Mouse (Mus musculus) lung, adult 18-20 months (tissue): ENCODE results near the gene Rhbdd2.

Source experiments
- DNase-seq, 2 experiments: peaks; one replicate each; pipeline ENCODE4 v3.0.0; 2022; ENCODE audit warnings: mixed read lengths in 2 of 2

The Rhbdd2 gene

DNA sequence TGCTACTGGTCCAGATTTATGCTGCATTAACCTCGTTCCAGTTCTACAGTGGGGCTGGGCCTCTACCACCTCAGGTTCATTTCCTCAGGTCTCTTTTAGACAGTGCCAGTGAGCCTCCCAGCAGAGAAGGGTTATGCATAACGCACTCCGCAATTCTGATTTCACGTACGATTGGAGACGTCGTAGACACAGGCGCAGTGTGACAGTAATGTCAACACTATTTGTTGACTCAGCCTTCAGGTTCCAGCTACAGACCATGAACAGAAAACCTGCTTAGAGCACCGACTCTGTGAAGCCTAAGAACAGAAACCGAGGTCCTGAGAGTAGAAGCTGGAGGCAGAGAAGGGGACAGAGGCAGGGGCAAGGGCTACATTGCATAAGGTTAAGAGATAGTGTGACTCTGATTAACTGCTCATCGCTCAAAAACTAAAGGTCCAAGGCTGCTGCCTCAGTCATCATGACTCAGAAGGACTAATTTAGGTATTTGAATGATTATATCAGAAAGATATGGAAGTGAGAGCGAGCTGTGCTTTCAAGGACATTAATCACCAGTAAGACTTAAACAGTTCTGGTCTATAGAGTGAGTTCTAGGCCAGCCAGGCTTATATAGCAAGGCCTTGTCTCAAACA lies 50.6 kb downstream of the Rhbdd2 start:
- DNase-seq = no peak

GRCm38 (mm10) chr5:135690401-135690800 lies 58.0 kb downstream of the Rhbdd2 start:
- no peak for DNase-seq

- DNase-seq = no peak
These were observed 58.8 kb downstream of the Rhbdd2 start for GRCm38 (mm10) chr5:135691266-135691665.

DNA sequence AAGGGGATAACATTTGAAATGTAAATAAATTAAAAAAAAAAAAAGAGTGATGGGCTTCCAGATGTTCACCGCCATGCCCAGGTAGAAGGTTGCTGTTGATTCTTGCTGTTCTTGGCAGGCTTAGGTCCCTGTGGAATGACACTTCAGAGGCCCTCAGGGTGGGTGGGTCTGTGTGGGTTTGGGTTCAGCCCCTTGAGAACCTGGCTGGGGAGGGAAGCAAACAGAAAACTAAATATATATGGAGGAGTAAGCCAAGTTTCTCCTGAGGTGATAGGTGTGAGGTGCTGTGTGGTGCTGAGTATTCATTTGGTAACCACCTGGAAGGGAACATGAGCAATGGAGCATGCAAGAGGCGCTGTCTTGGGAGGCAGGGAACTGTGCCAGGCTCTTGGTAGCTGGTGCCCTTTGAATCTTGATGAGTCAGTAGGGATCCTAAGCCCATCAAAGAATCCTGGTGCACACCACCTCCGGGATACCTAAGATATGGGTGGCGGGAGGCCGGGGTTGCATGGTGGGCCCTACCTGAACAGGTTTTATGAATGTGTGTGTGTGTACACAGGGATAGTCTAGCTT lies 60.9 kb downstream of the Rhbdd2 start:
- DNase-seq = peak; percentile 85 to 90

DNA sequence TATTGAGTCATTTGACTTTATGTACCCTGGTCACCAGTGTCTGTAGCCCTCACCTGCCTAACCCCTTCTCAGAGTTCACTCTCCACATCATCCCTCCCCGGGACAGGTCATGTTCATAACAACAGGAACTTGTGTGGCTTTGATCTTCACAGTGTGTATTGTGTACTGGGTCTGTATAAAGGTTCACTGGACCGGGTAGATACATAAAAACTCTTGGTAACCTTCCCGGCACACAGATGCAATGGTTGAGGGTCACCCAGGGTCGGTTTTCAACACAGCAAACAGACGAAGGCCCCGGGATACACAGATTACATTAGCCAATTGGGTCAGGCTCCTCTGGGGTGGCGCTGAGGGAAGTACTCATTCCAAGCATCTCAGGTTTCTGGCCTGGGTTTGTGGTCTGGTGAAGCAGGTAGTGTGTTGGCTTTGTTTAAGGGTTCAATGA lies 62.9 kb downstream of the Rhbdd2 start:
- DNase-seq = peak; percentile 75 to 84
